Mouse (Mus musculus): ENCODE results near the gene Lgals2. TPM values are rescaled to one million over a fixed set of nuclear protein-coding genes. Genes with fewer than 3 reads are reported as not detected.

Gene Lgals2
- polyA plus RNA-seq, 1 experiment from 2014 or later, result 0.45 TPM

GRCm38 (mm10) chr15:78843581-78844469 is 11.5 kb downstream of the Lgals2 start:
- Histone ChIP-seq H3K4me2 (peak overlapping the region; percentile 91), H3K36me3 (peaks cover 12% of the 10 kb centered on the region), H3K4me1 (replicated peaks) (peaks cover 85% of the 10 kb centered on the region), H3K4me3 (peak overlapping the region; percentile 78), H3K27ac (peak overlapping the region; percentile 93), H3K27me3 (no peaks in the 10 kb centered on the region), H3K9ac (peak overlapping the region; percentile 84), H3K9me3 (replicated peaks) (no peaks in the 10 kb centered on the region)
- WGBS, result 35% methylated on average over 21 of the region's 21 CpGs
- no peak for ATAC-seq (replicated peaks; ENCODE audit: insufficient number of reproducible peaks, insufficient read depth, low FRiP score, low read depth)

- H3K4me1 ChIP-seq (replicated peaks), result peaks cover 76% of the 10 kb centered on the region
- H3K27ac ChIP-seq, result peak within 1 kb of the TSS; percentile 93
- ATAC-seq (replicated peaks; ENCODE audit: insufficient number of reproducible peaks, insufficient read depth, low FRiP score, low read depth), result peak; percentile 84
- H3K9ac ChIP-seq, result peak within 1 kb of the TSS; percentile 84
- peak within 1 kb of the TSS; percentile 78 for H3K4me3 ChIP-seq
- H3K27me3 ChIP-seq, result no peaks in the 10 kb centered on the region
- H3K4me2 ChIP-seq, result peak within 1 kb of the TSS; percentile 91
- under 1% methylated on average over 86 of the region's 86 CpGs for WGBS
- H3K9me3 ChIP-seq (replicated peaks), result no peaks in the 10 kb centered on the region
- peaks cover 4% of the 10 kb centered on the region for H3K36me3 ChIP-seq
Measured at GRCm38 (mm10) chr15:78842371-78843163, 12.8 kb downstream of the Lgals2 start, which contains the start of gene Cdc42ep1. TSS of gene Cdc42ep1 (plus strand) at chr15:78842624.

GRCm38 (mm10) chr15:78841161-78841790 is 14.1 kb downstream of the Lgals2 start:
- H3K27ac ChIP-seq, result no peak overlapping the region
- H3K9me3 ChIP-seq (replicated peaks), result no peaks in the 10 kb centered on the region
- no peaks in the 10 kb centered on the region for H3K27me3 ChIP-seq
- no peaks in the 10 kb centered on the region for H3K36me3 ChIP-seq
- no peak for ATAC-seq (replicated peaks; ENCODE audit: insufficient number of reproducible peaks, insufficient read depth, low FRiP score, low read depth)
- no peak overlapping the region for H3K4me2 ChIP-seq
- H3K4me1 ChIP-seq (replicated peaks), result peaks cover 68% of the 10 kb centered on the region
- no peak overlapping the region for H3K9ac ChIP-seq
- WGBS, result 63% methylated on average over 6 of the region's 6 CpGs
- H3K4me3 ChIP-seq, result no peak overlapping the region

- no peak overlapping the region for H3K9ac ChIP-seq
- H3K4me1 ChIP-seq (replicated peaks), result peaks cover 68% of the 10 kb centered on the region
Measured at GRCm38 (mm10) chr15:78840751-78841150, 14.6 kb downstream of the Lgals2 start.

GRCm38 (mm10) chr15:78840241-78840640 is 15.1 kb downstream of the Lgals2 start:
- no peak overlapping the region for H3K4me3 ChIP-seq
- no peak for ATAC-seq (replicated peaks; ENCODE audit: insufficient number of reproducible peaks, insufficient read depth, low FRiP score, low read depth)
- H3K27ac ChIP-seq, result 0 out of 2 replicates have a peak overlapping the region, but pooled peaks have one; percentile 53
- WGBS, result 65% methylated on average over 3 of the region's 3 CpGs
- H3K4me2 ChIP-seq, result no peak overlapping the region
- no peaks in the 10 kb centered on the region for H3K27me3 ChIP-seq
- H3K9me3 ChIP-seq (replicated peaks), result no peaks in the 10 kb centered on the region
- peaks cover 68% of the 10 kb centered on the region for H3K4me1 ChIP-seq (replicated peaks)
- H3K9ac ChIP-seq, result no peak overlapping the region
- H3K36me3 ChIP-seq, result no peaks in the 10 kb centered on the region

More at GRCm38 (mm10) chr15:78840751-78841150, 14.6 kb downstream of the Lgals2 start:
- H3K27me3 ChIP-seq, result no peaks in the 10 kb centered on the region
- H3K27ac ChIP-seq, result no peak overlapping the region
- H3K36me3 ChIP-seq, result no peaks in the 10 kb centered on the region
- H3K4me2 ChIP-seq, result no peak overlapping the region
- no peak for ATAC-seq (replicated peaks; ENCODE audit: insufficient number of reproducible peaks, insufficient read depth, low FRiP score, low read depth)
- WGBS, result 66% methylated on average over 11 of the region's 11 CpGs
- H3K4me3 ChIP-seq, result no peak overlapping the region
- H3K9me3 ChIP-seq (replicated peaks), result no peaks in the 10 kb centered on the region

- Histone ChIP-seq H3K4me3 (no peak overlapping the region), H3K36me3 (no peaks in the 10 kb centered on the region), H3K9me3 (replicated peaks) (no peaks in the 10 kb centered on the region), H3K27ac (peak overlapping the region; percentile 53), H3K4me1 (replicated peaks) (peaks cover 68% of the 10 kb centered on the region), H3K4me2 (no peak overlapping the region), H3K9ac (no peak overlapping the region), H3K27me3 (no peaks in the 10 kb centered on the region)
- 14% methylated on average over 2 of the region's 2 CpGs for WGBS
- no peak for ATAC-seq (replicated peaks; ENCODE audit: insufficient number of reproducible peaks, insufficient read depth, low FRiP score, low read depth)
Measured at GRCm38 (mm10) chr15:78839744-78840143, 15.6 kb downstream of the Lgals2 start.

GRCm38 (mm10) chr15:78836086-78836621 is 19.2 kb downstream of the Lgals2 start:
- ATAC-seq (replicated peaks; ENCODE audit: insufficient number of reproducible peaks, insufficient read depth, low FRiP score, low read depth), result peak; percentile 19; the same call in 1 of the 2 replicates
- no peak overlapping the region for H3K9ac ChIP-seq
- WGBS, result 35% methylated on average over 8 of the region's 8 CpGs

GRCm38 (mm10) chr15:78835200-78836085 is 19.9 kb downstream of the Lgals2 start:
- no peaks in the 10 kb centered on the region for H3K27me3 ChIP-seq
- 12% methylated on average over 12 of the region's 12 CpGs for WGBS
- H3K4me1 ChIP-seq (replicated peaks), result peaks cover 67% of the 10 kb centered on the region
- H3K4me2 ChIP-seq, result no peak overlapping the region; the same call in 1 of the 2 replicates
- no peaks in the 10 kb centered on the region for H3K9me3 ChIP-seq (replicated peaks)
- no peak overlapping the region for H3K9ac ChIP-seq
- H3K27ac ChIP-seq, result peak overlapping the region; percentile 85
- no peak overlapping the region for H3K4me3 ChIP-seq
- peak; percentile 32 for ATAC-seq (replicated peaks; ENCODE audit: insufficient number of reproducible peaks, insufficient read depth, low FRiP score, low read depth)
- H3K36me3 ChIP-seq, result no peaks in the 10 kb centered on the region

More at GRCm38 (mm10) chr15:78836086-78836621, 19.2 kb downstream of the Lgals2 start:
- Histone ChIP-seq H3K9me3 (replicated peaks) (no peaks in the 10 kb centered on the region), H3K36me3 (no peaks in the 10 kb centered on the region), H3K4me2 (no peak overlapping the region; the same call in 1 of the 2 replicates), H3K27ac (peak overlapping the region; percentile 85), H3K4me1 (replicated peaks) (peaks cover 71% of the 10 kb centered on the region), H3K27me3 (no peaks in the 10 kb centered on the region), H3K4me3 (no peak overlapping the region)

- H3K36me3 ChIP-seq, result no peaks in the 10 kb centered on the region
- no peak overlapping the region for H3K9ac ChIP-seq
- no peak overlapping the region for H3K4me2 ChIP-seq
- 25% methylated on average over 10 of the region's 10 CpGs for WGBS
- peak overlapping the region; percentile 85 for H3K27ac ChIP-seq
- no peak for ATAC-seq (replicated peaks; ENCODE audit: insufficient number of reproducible peaks, insufficient read depth, low FRiP score, low read depth)
- no peak overlapping the region for H3K4me3 ChIP-seq
- no peaks in the 10 kb centered on the region for H3K27me3 ChIP-seq
- H3K4me1 ChIP-seq (replicated peaks), result peaks cover 57% of the 10 kb centered on the region
- H3K9me3 ChIP-seq (replicated peaks), result no peaks in the 10 kb centered on the region
Measured at GRCm38 (mm10) chr15:78834233-78835005, 20.9 kb downstream of the Lgals2 start.

All from heart, embryonic 15.5 days (tissue).